Mouse (Mus musculus) left cerebral cortex, adult 18-20 months (tissue): ENCODE data around the gene Slc25a43. TPM values are rescaled to one million over a fixed set of nuclear protein-coding genes. Genes with fewer than 3 reads are reported as not detected.

Experiments
- DNase-seq, 2 experiments: peaks; one replicate each; pipeline ENCODE4 v3.0.0; 2021 to 2022; ENCODE audit warnings: low spot score in 2 of 2, mixed read lengths in 1 of 2
- long read RNA-seq, 2 experiments: library from polyadenylated mRNA; stranded (forward); transcript quantifications; one replicate each; pipeline ENCODE4 v2.0.0; 2021
- total RNA-seq, 2 experiments: library from RNA; stranded (reverse); gene quantifications; 2 replicates each; pipeline ENCODE4 v1.2.3; 2021

The Slc25a43 gene
- total RNA-seq, result under 1 TPM; 0.42 to 0.70 TPM
- long read RNA-seq, experiment 1, partial matches to known transcripts, result 1 of 1 reads
- long read RNA-seq, experiment 1, other reads (novel, unspliced or antisense), result 0 of 1 reads
- long read RNA-seq, experiment 2, result 0 reads

DNA sequence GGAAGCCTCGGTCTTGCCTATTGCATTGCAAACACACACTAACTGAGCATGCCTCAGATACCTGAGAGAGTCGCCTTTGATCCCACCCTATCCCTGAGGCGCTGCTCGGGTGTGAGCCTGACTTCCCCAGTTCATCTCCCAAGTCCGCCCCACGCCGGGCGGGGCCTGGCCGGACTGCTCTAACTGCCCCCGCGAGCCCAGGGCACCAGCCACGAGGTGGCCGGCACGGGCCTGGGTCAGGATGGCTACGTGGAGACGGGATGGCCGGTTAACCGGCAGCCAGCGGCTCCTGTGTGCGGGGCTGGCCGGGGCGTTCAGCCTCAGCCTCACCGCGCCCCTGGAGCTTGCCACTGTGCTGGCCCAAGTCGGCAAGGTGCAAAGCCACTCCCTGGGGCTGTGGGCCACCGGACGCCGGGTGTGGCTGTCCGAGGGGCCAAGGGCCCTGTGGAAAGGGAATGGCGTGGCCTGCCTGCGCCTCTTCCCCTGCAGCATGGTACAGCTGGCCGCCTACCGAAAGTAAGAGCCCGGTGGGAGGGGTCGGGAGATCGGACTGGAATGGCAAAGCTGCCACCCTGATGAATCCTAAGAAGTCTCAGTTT is at the start of gene Slc25a43:
TSS of gene Slc25a43 (plus strand) at position 157 of the 599 bp plus-strand sequence.
- no peak for DNase-seq

DNA sequence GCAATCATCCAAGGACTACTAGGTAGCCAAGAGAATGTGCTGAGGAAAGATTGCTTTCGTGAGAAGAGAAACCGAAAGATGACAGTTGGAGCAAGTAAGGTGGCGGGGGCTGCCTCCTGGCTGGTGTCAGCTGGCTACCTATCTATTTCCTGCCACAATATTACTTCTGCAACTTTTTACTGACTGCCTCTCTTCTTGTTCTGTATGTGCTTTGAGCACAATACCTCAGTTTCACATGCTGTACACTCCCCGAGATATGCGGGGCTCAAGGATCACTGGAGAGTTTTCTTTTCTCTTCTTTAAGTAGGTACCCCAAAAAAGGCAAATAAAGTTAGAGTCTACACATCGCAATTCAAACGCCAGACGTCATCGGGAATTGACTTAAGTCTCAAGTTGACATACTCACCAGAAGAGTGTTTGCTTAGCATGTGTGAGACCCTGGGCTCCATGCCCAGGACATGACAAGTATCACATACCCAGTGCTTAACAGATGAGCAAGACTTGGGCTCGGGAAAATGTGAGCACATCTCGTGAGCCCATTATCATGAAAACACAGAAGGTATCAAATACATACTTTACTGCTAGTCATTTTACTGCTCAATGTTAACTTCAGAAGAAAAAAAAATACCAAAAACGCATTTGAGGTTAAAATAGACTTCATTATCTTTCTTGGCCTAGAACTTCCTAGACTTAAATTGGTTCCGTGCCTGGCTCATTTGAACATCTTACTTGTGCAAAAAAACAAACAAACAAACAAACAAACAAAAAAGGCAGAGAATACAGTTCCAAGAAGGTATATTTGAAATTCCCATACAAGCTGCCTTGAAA is 3.1 kb upstream of the Slc25a43 start:
- DNase-seq, result no peak

DNA sequence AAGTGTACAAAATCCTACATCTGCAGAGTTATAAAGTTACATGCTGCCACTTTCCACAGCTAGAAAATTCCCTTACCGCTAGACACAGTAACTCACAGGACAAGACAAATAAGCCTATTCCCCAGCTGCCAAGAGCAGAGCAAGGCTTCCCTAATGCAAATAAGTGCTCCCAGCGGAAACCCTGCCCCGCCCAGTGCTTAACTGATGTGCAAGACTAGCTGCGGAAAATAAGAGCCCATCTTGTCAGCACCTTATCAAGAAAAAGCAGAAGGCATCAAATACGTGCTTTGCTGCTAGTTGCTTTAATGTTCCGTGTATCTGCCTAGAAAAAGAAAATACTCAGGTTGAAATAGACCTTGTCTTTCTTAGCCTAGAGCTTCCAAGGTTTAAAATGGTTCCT is 2.2 kb upstream of the Slc25a43 start:
- no peak for DNase-seq

DNA sequence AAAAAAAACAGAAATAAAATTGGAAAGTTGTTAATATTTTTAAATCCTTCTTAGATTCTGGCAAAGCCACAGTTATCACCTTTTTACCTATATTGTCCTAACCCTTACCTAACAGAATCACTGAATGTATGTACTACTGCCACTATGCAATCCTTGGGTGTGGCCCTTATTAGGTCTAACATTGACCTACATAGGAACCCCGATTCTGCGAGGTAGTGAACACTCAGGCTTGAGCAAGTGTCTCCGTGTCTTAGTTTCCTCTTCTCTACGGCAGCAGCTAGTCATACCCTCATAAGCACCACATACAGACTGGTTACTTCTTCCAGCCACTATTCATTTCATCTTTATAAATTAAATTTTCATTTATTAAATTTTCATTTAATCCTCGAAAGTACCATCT is 715 bp upstream of the Slc25a43 start:
- no peak for DNase-seq

DNA sequence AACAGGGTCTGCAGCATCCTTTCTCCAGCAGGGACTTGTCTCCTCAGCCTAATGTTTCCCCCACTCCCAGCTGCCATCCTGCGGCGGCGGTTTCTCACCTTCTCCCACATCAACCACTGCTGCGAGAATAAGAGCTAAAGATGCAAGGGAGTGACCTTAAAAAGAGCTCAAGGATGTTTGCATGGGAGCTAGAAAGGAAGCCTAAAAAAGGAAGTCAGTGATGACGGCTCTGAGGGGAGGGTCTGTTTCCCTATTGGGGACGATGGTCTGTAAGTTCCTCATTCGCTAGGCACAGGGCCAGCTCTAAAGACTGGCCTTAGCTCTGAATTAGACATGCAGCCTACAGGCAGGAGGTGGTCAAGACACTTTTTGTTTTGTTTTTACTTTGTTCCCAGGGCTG is 1.3 kb downstream of the Slc25a43 start:
- DNase-seq, result peak; percentile 36 to 65

DNA sequence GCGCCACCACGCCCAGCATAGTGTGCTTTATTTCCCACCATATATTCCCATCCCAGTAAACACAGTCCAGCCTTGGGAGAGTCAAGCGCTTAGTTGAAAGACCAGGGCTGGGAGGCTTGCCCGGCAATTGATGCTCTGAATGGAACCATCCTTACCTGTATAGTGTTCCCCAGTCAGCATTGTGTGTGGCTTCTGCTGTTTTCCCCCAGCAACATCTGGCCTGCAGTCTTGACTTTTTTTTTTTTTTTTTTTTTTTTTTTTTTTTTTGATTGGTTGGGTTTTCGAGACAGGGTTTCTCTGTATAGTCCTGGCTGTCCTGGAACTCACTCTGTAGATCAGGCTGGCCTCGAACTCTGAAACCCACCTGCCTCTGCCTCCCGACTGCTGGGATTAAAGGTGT is 1.9 kb downstream of the Slc25a43 start:
- no peak for DNase-seq

DNA sequence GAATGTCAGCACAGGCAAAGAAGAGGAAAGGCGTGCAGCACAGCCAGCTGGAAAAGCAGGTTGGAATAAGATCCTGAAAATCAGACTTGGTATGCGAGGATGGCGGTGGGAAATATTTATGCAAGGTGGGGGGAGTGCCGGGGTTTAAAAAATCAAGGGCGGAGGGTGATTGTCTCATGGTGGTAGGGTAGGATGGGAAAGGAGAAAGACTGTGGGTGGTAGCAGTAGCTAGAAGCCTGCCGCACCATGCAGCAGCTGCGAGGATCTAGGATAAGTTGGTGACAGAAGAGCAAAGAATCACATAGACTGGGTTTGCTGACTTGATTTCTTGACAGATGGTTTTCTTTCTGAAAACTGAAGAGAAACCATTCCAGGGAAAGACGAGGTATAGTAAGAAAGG is 3.3 kb downstream of the Slc25a43 start:
- DNase-seq, result peak; percentile 13 to 21

DNA sequence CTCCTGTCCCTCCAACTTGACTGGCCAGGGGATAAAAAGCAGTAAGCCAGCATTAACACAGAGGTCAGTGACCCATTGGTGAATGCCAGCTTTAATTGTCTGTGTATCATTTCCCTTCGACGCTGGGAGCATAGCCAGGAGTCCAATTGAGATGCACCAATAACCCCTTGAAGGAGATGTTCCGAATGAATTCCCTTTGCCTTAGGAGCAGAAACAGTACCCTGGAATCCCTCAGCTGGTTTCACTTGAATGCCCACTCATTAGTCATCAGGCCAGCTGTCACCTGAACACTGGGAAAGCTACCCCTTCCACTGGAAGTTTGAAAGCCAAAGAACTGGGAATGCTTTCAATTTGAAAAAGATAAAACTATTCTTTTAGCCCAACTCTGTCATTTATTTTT is 5.1 kb downstream of the Slc25a43 start:
- DNase-seq, result no peak

DNA sequence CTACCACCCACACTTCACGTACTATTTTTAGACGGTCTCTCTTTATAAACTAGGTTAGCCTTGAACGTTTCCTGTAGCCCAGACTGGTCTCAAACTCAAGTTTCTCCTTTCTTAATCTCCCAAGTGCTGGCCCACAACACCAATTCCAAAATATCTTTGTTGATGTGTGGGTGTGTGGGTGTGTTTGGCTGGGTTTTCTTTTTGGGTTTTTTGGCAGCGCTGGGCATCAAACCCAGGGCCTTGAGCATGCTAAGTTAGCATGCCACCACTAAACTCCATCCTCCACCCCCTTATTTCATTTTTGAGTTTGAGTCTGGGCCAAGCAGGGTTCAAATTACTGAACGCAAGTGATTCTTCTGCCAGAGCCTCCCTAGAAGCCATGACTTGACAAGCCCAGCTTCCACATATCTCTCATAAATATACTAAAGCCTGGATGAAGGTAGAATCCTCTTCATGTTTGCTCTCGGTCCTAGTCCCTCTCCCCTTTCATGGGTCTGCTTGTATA is 5.9 kb downstream of the Slc25a43 start:
- DNase-seq, result peak; percentile 18 to 22

DNA sequence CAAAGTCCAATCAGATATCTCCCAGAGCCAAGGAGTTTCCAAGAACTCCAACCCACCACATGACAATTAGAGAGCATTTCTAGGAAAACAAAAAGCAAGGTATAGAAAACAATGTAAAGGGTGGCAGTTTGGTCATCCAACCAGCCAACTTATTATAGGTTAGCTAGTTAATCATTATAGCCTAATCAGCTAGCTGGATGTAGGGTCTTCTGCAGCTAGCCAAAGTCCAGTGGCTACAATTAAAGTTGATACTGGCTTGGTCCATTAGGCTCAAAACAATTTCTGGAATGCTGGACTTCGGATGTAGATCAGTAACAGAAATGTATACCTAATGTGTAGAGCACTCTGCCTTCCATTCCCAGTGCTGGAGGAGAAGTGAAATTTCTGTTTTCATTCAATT is 7.1 kb downstream of the Slc25a43 start:
- no peak for DNase-seq

DNA sequence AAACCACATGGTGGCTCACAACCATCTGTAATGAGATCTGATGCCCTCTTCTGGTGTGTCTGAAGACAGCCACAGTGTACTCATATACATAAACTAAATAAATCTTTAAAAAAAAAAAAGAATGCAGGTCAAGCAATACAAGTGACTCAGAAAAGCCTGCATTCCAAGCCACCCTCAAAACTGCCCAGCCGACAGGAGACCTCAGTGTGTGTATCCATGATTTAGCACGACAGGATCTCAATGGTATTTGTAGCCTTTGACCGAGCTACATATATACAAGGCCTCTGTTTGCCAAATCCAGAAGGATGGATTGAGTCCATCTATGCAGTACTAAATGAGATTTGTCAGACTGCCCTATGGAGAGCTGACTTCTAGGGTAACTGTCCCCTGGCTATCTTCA is 9.1 kb downstream of the Slc25a43 start:
- DNase-seq, result no peak

DNA sequence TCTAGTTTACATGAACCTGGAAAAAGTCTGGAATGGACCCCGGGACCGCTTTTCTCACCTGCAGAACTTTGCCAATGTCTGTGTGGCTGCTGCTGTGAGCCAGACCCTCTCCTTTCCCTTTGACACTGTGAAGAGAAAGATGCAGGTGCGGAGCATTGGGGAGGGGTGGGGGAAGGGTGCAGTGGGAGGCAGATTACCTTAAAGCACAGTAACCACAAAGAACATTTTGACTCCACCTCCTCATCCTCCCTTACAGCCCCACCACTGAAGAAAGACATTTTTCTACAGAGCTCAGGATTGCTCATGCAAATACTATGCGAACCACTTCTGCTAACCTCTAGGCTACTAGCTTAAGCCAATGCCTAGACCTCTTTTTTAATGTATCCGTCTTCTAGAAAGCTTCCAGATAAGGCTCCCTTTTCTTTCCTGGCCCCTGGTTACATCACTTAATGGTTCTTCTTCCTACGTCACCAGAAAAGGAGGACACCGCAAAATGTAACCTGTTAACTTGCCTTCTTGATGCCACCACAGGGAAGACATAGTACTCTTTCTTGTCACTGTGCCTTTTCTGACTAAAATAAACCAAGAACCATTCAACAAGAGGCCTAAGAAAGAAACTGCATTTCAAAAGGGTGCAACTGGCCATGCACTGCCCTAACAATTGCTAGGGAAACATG is 14.5 kb downstream of the Slc25a43 start:
- no peak for DNase-seq

DNA sequence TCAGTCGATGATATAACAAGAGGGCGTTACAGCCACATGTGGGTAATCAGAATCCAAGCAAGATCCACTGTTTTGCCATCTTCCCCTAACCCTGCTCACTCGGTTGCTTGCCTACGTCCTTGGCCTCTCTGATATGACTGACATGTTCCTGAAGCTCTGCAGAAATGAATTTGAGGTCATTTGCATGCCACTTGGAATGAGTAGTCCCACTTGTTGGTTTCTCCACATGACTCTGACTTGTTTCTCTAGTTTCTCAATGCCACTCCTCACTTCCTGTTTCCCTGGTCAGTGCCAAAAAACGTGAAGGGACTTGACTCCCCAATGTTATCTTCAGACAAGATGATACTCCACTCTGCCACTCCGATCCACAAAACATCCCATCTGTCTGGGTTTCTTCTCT is 15.1 kb downstream of the Slc25a43 start:
- no peak for DNase-seq

DNA sequence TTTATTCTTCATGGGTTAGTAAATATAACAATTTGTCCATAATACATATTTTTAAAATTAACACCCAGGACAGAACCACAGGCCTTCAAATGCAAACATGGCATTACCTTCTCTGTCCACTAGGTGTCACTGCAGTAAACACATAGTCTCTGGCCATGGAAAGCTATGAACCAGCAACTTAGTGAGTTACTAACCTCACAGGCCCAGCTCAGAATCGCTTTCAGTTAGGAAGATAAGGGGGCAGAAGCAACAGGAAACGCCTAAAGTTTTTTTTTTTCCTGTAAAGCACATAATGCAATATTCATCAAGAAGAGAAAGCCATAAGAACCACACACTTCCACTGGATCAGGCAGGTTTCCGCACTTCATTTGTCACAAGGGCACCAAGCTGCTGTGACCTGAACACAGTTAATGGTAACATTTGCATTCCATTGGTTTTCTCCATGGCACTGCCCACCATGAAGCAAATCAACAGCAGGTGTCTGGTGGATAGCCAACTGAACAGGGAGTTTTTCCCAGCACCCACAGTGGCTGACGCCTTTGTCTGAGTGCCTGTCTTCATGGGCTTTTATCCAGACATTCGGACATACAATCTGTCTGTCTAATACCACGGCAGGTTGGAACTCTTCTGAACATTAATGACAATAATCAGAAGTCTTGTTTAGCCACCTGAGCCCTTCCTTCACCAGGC is 17.6 kb downstream of the Slc25a43 start:
- DNase-seq, result peak; percentile 42 to 60

DNA sequence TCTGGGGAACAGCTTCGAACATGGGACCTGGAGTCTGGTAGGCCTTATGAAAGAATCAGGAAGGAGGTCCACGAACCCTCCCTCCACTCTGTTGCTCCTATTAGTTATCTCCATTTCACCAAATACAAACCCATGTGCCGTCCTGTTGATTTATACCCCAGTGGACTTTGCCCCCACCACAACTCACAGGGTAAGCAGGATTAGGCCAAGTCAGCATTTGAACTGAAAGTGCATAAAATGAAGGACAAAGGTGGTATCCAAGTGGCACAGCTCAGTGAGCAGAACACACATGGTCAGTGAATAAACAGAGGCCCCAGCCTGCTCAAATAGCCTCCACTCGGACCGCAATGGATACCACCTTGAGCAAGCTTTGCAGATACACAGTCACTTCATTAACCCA is 18.8 kb downstream of the Slc25a43 start:
- no peak for DNase-seq

DNA sequence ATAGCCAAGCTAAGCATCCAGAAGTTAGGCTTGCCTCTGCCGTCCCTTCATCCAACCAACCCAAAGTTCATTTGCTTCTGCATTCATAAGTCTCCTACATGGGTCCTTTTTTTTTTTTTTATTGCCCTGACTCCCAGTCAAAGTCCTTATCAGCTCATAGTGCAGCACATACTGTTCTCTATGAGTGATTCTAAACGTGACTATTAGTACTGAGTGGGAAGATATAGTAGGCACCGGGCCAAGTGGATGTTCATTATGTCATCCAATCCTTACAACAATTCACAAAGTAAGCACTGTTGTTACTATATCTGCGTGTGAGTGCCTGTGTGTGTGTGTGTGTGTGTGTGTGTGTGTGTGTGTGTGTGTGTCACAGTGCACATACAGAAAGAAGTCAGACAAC is 19.4 kb downstream of the Slc25a43 start:
- no peak for DNase-seq

DNA sequence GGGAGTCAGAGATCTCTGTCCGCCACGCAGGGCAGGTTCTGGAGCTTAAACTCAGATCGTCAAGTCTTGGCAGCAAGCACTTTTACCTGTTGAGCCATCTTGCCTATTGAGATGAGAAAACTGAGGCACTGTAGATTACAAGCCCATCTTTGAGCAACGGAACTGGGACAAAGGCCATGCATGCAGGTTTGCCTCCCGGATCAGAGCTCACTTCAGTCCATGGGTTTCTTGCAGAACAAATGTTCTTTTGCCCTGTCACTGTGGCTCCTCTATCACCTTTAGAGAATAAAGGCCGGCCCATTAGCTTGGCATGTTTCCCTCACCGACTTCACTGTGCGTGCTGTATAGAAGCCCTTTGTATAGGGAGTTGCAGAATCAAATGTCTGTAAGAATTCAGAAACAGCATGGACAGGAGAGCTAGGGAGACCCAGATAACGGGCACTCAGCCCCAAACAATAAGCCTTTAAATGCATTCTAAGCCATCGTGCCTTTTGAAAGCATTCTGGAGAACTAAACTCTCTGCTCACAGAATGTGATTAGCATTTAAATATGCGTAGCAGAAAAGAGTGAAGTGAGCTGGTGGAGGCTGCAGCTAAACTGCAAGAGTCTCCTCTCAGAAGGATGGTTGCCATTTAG is 20.0 kb downstream of the Slc25a43 start:
- no peak for DNase-seq

DNA sequence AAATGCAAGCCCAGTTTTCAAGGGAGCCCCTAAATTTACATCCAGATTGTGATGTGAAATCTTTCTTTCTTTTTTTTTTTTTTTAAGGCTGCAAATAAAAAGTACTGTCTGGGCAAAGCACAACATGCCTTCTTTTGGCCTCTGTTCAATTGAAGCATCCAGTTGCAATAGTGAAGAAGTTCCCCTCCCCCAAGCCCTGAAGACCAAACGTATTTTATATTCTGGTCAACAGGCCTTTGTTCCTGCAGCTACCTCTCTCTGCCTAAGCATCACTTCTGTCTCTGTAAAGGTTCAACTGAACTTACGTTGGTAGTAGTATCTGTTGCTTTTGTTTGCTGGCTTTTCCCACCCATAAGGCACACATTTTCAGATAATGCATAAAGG is 20.5 kb downstream of the Slc25a43 start:
- DNase-seq, result no peak

DNA sequence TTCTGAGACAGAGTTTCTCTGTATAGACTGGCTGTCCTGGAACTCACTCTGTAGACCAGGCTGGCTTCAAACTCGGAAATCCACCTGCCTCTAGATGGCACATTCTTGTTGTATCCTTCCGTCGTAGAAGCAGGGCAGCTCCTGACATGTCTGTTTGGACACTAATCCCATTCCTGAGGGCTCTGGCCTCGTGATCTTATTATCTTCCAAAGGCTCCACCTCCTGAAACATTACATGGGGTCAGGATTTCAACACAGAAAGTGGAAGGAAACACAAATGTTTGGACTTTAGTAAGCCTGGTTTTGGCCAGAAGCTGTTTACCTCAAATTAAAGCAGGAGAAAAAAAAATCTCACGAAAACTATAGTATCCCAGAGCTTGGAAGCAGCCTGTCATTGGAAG is 23.9 kb downstream of the Slc25a43 start:
- DNase-seq, result no peak

DNA sequence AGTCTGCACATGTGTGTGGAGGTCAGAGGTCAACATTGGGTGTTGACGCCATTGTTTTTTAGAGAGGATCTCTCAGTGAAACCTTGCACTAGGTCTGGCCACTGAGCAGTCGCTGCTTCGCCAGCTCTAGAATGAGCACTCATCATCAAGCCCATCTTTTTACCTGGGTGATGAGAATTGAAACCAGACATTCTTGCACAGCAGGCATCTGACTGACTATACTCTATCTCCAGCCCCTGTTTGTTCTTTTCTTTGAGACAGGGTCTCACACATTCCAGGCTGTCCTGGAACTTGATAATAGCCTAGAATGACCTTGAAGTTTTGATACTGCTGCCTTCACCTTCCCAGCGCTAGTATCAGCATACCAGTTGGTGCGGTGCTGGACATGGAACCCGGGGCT is 29.1 kb downstream of the Slc25a43 start:
- no peak for DNase-seq

DNA sequence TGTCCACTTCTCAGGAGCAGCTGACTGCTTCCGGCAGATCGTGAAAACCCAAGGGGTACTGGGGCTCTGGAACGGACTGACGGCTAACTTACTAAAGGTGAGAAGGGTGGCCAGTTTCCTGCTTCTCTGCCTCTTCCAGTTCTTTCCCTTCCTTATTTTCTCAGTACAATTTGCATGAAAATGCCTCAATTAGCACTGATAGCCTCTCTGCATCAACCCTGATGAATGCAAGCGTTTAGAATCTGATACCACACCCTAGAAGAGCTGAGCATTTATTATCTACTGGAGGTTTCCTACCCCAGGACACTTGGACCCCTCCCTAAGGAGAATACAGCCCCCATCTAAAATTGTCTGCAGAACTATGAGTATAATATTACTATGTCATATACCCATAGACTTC is 32.1 kb downstream of the Slc25a43 start:
- DNase-seq, result no peak
